8 mouse cellular contexts compared by ENCODE assay signal in genomic region chr4:40238483-40239408, GRCm38 (mm10). TPM values are rescaled to one million over a fixed set of nuclear protein-coding genes. Genes with fewer than 3 reads are reported as not detected.
DNase-seq lines count a peak whose midpoint lies in the region; ATAC-seq and TF ChIP-seq lines count a peak whose summit lies in the region.

No protein-coding gene starts in this region.

- peaks cover 2% of the 10 kb centered on the region; the same call in 1 of the 2 replicates for H3K36me3 ChIP-seq in kidney, adult 2 months (ENCODE audit: control insufficient read depth, insufficient read depth, low read length)
- 0 out of 2 replicates have a peak, but pooled peaks cover 2% of the 10 kb centered on the region for H3K36me3 ChIP-seq in lung, embryonic 16.5 days (ENCODE audit: control insufficient read depth, insufficient read depth, low read length)

- peak; percentile 62 for ATAC-seq in Patski
- peak; percentile 78 for ATAC-seq in lung, embryonic 16.5 days (ENCODE audit: low read depth)

- TF ChIP-seq POLR2A in kidney, adult 2 months (IDR thresholded peaks at IDR 0.05; ENCODE audit: low read depth, low read length) = no peak

- H3K4me1 ChIP-seq in kidney, adult 2 months (ENCODE audit: control insufficient read depth, insufficient read depth, low read length) = peaks cover 5% of the 10 kb centered on the region
- peaks cover 4% of the 10 kb centered on the region; the same call in 1 of the 2 replicates for H3K4me1 ChIP-seq in lung, embryonic 16.5 days (replicated peaks; ENCODE audit: control insufficient read depth, insufficient read depth, low read length)

- DNase-seq in A20 (ENCODE audit: low read depth, low spot score) (peak; percentile 41), Patski (ENCODE audit: low read depth, low spot score) (no peak)
- peak; percentile 39 for DNase-seq in embryo, embryonic 11 days
- DNase-seq in heart, adult 9 months (ENCODE audit: low spot score in 2 of 2) = peak; percentile 44 to 65
- peak; percentile 90 for DNase-seq in kidney, adult 2 months
- DNase-seq in ovary, postnatal 10 days (ENCODE audit: low spot score) = peak; percentile 6
- no peak for DNase-seq in layer of hippocampus, adult 9-10 months (ENCODE audit: low spot score)

- in situ Hi-C loops in Patski (cut with MboI; ENCODE audit: low pct_unique_long_range_greater_than_20kb) = no loop called here

- POLR2A ChIA-PET in Patski (lab: Charles Lee) = interaction anchor here (1.0 to 1.4 kb wide), 2 partner anchors 29 to 31 kb away, joined by 4 to 5 read pairs; partner anchors contain the start of gene Topors

- under 1% methylated on average over 17 of the region's 17 CpGs for WGBS in kidney, adult 2 months
- 1% methylated on average over 17 of the region's 17 CpGs for WGBS in lung, embryonic 16.5 days

- H3K9ac ChIP-seq in lung, embryonic 16.5 days (ENCODE audit: low read length) = peak overlapping the region; percentile 63

- TF ChIP-seq CTCF in Patski (IDR thresholded peaks at IDR 0.05) = no peak
- TF ChIP-seq CTCF in kidney, adult 2 months (conservative IDR thresholded peaks at IDR 0.05; ENCODE audit: insufficient read depth, insufficient read length, low read depth, low read length) = no peak

- H3K27me3 ChIP-seq in Patski = no peaks in the 10 kb centered on the region
- H3K27me3 ChIP-seq in kidney, adult 2 months (replicated peaks; ENCODE audit: control insufficient read depth, insufficient read depth, low read length) = no peaks in the 10 kb centered on the region
- no peaks in the 10 kb centered on the region for H3K27me3 ChIP-seq in lung, embryonic 16.5 days (ENCODE audit: control insufficient read depth, insufficient read depth, low read depth, low read length)

- H3K27ac ChIP-seq in kidney, adult 2 months (ENCODE audit: insufficient read depth, low read depth, low read length) = peak overlapping the region; percentile 93
- peak overlapping the region; percentile 70 for H3K27ac ChIP-seq in lung, embryonic 16.5 days (ENCODE audit: low read length)

- peak overlapping the region; percentile 100 for H3K4me3 ChIP-seq in kidney, adult 2 months (ENCODE audit: insufficient read depth, low read depth, low read length)
- H3K4me3 ChIP-seq in lung, embryonic 16.5 days (ENCODE audit: low read length) = peak overlapping the region; percentile 60

- no peaks in the 10 kb centered on the region for H3K9me3 ChIP-seq in lung, embryonic 16.5 days (ENCODE audit: control insufficient read depth, low read length)

- CTCF ChIA-PET in Patski (lab: Charles Lee) = interaction anchor here (0.6 to 1.2 kb wide), 2 partner anchors 13 to 21 kb away, joined by 3 read pairs; no protein-coding TSS in a partner anchor

- peak overlapping the region; percentile 70 for H3K4me2 ChIP-seq in lung, embryonic 16.5 days (ENCODE audit: low read depth, low read length)

RNA-seq across cellular contexts. Expression of gene Ddx58, which starts 0.9 kb away (rescaled TPM):
- 15.0 TPM for polyA plus RNA-seq in Patski (2021)
- polyA plus RNA-seq in kidney, adult 2 months (2012; rRNA removed) = 14.5 and 19.4 TPM in 2 replicates
- polyA plus RNA-seq in lung, embryonic 16.5 days (2015; fragmentation: Nextera tagmentation; extraction: Ambion mirVana) = 11.7 and 13.2 TPM in 2 replicates

RNA-seq across cellular contexts. Expression of gene Smim27, which starts 30.6 kb away (rescaled TPM):
- polyA plus RNA-seq in Patski (2021) = 4.3 TPM
- polyA plus RNA-seq in kidney, adult 2 months (2012; rRNA removed) = 22.8 and 27.6 TPM in 2 replicates
- 36.6 and 40.2 TPM in 2 replicates for polyA plus RNA-seq in lung, embryonic 16.5 days (2015; fragmentation: Nextera tagmentation; extraction: Ambion mirVana)

RNA-seq across cellular contexts. Expression of gene Topors, which starts 30.9 kb away (rescaled TPM):
- 27.6 TPM for polyA plus RNA-seq in Patski (2021)
- polyA plus RNA-seq in kidney, adult 2 months (2012; rRNA removed) = 3.8 and 5.4 TPM in 2 replicates
- 39.2 and 39.4 TPM in 2 replicates for polyA plus RNA-seq in lung, embryonic 16.5 days (2015; fragmentation: Nextera tagmentation; extraction: Ambion mirVana)

RNA-seq across cellular contexts. Expression of gene Ndufb6, which starts 40.5 kb away (rescaled TPM):
- polyA plus RNA-seq in Patski (2021) = 191 TPM
- 227 and 287 TPM in 2 replicates for polyA plus RNA-seq in kidney, adult 2 months (2012; rRNA removed)
- 293 and 294 TPM in 2 replicates for polyA plus RNA-seq in lung, embryonic 16.5 days (2015; fragmentation: Nextera tagmentation; extraction: Ambion mirVana)

Comparison
In these comparisons a context has a peak if more than half of its experiments do, and no peak if none do; other contexts are left out.
1. DNase-seq: peak in A20 (single experiment), embryo, embryonic 11 days (single experiment), heart, adult 9 months (2 of 2), kidney, adult 2 months (single experiment) and ovary, postnatal 10 days (single experiment); none in Patski (single experiment) and layer of hippocampus, adult 9-10 months (single experiment).